Mouse (Mus musculus): ENCODE results near the gene Cdh23.

The Cdh23 gene

GRCm38 (mm10) chr10:60369405-60369804 lies 326.9 kb downstream of the Cdh23 start:
- no peak for DNase-seq (ENCODE audit: low read depth, low spot score)

- no peak for DNase-seq (ENCODE audit: low read depth, low spot score)
These were observed 328.4 kb downstream of the Cdh23 start for GRCm38 (mm10) chr10:60367904-60368303.

- DNase-seq (ENCODE audit: low read depth, low spot score) = no peak
These were observed 329.1 kb downstream of the Cdh23 start for GRCm38 (mm10) chr10:60367145-60367544.

GRCm38 (mm10) chr10:60363426-60363825 lies 332.9 kb downstream of the Cdh23 start:
- no peak for DNase-seq (ENCODE audit: low read depth, low spot score)

GRCm38 (mm10) chr10:60362310-60362628 lies 334.0 kb downstream of the Cdh23 start:
- no peak for DNase-seq (ENCODE audit: low read depth, low spot score)

- no peak for DNase-seq (ENCODE audit: low read depth, low spot score)
These were observed 334.5 kb downstream of the Cdh23 start for GRCm38 (mm10) chr10:60361615-60362309.

GRCm38 (mm10) chr10:60358776-60359175 lies 337.5 kb downstream of the Cdh23 start:
- DNase-seq (ENCODE audit: low read depth, low spot score) = no peak

- DNase-seq (ENCODE audit: low read depth, low spot score) = no peak
These were observed 338.4 kb downstream of the Cdh23 start for GRCm38 (mm10) chr10:60357901-60358300.

GRCm38 (mm10) chr10:60357441-60357840 lies 338.8 kb downstream of the Cdh23 start:
- DNase-seq (ENCODE audit: low read depth, low spot score) = no peak

- DNase-seq (ENCODE audit: low read depth, low spot score) = no peak
These were observed 341.2 kb downstream of the Cdh23 start for GRCm38 (mm10) chr10:60354881-60355677.

GRCm38 (mm10) chr10:60354003-60354325 lies 342.3 kb downstream of the Cdh23 start:
- no peak for DNase-seq (ENCODE audit: low read depth, low spot score)

- no peak for DNase-seq (ENCODE audit: low read depth, low spot score)
These were observed 342.9 kb downstream of the Cdh23 start for GRCm38 (mm10) chr10:60353241-60354002.

GRCm38 (mm10) chr10:60351761-60352455 lies 344.4 kb downstream of the Cdh23 start:
- DNase-seq (ENCODE audit: low read depth, low spot score) = peak; percentile 94

- DNase-seq (ENCODE audit: low read depth, low spot score) = peak; percentile 54
These were observed 345.0 kb downstream of the Cdh23 start for GRCm38 (mm10) chr10:60351248-60351647.

- DNase-seq (ENCODE audit: low read depth, low spot score) = peak; percentile 93
These were observed 345.5 kb downstream of the Cdh23 start for GRCm38 (mm10) chr10:60350805-60351167.

GRCm38 (mm10) chr10:60350077-60350804 lies 346.0 kb downstream of the Cdh23 start:
- DNase-seq (ENCODE audit: low read depth, low spot score) = peak; percentile 79

GRCm38 (mm10) chr10:60349644-60350043 lies 346.6 kb downstream of the Cdh23 start:
- no peak for DNase-seq (ENCODE audit: low read depth, low spot score)

GRCm38 (mm10) chr10:60349056-60349455 lies 347.2 kb downstream of the Cdh23 start:
- DNase-seq (ENCODE audit: low read depth, low spot score) = no peak

- no peak for DNase-seq (ENCODE audit: low read depth, low spot score)
These were observed 348.3 kb downstream of the Cdh23 start for GRCm38 (mm10) chr10:60347768-60348610.

- DNase-seq (ENCODE audit: low read depth, low spot score) = peak; percentile 87
These were observed 349.4 kb downstream of the Cdh23 start, which contains the start of gene Vsir for GRCm38 (mm10) chr10:60346701-60347405. Vsir (plus strand) TSS chr10:60346851.

All from CD4-positive helper T cell, adult 2 months (primary cell).